Mouse (Mus musculus) liver, adult 10 weeks (tissue): Measurements from ENCODE around the gene Sec22a. TPM values are rescaled to one million over a fixed set of nuclear protein-coding genes. Genes with fewer than 3 reads are reported as not detected.

Experiments
- polyA plus RNA-seq: library from polyadenylated mRNA; stranded (reverse); fragments of 350-450 nt; fragmentation: Illumina TruSeq; extraction: RNeasy Lipid Tissue Mini Kit (QIAGEN cat#74804); gene quantifications from one replicate; pipeline ENCODE4 v1.2.3, GENCODE M21; 2014; ENCODE audit warnings: low read depth, low replicate concordance

The Sec22a gene
- 35.0 TPM for polyA plus RNA-seq

DNA sequence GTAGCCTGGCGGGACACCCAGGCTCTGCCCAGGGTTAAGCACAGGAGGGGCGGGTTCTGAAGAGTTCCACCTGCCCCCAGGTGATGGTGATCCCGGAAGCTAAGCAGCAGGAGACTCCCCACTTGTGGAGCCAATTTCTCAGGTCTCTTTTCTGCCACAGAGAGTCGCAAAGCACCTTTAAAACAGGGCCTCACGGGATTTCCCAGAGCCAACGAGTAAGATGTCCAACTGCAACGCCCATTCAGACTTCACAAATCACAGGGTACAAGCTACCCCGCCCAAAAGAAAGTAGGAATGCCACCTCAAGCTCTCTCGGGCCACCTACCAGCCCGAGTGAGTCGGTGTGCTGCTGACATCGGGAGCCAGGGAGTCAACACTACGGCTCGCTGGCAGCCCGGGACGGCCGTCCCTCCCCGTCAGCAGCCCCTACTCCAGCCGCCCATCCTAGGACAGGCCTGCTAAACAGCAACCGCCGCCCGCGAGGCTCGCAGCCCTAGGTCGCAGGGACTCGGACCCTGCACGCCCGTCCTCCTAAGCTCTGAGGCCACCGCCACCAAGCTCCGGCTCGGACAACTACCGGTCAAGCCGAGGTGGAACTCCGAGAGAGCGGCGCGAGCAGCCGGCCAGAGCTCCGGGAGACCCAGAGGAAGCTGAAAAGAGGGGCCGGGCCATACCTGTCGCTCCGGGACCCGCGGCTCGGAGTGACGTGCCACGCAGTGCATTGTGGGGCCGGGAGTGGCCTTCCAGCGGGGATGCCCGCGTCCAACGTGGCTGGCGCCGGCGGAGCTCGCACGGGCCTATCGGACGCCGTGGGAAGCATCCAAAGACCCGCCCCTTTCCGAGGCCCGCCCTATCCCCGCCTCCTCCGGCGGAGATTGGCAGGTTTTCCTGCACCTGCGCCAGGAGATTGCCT lies at the start of gene Sec22a:
Gene Sec22a, minus strand, starts transcription at position 769 of the 913 bp plus-strand sequence.

Other genes starting within 250 kb of the Sec22a start
- gene Adcy5, start 209.0 kb downstream of the Sec22a start, polyA plus RNA-seq = 0.16 TPM
- 10.1 TPM for gene Pdia5, start 127.0 kb upstream of the Sec22a start, polyA plus RNA-seq
- 0.26 TPM for gene Sema5b, start 177.2 kb upstream of the Sec22a start, polyA plus RNA-seq